Mouse (Mus musculus) hindbrain, embryonic 15.5 days (tissue): ENCODE measurements around the gene Lrp6. TPM values are rescaled to one million over a fixed set of nuclear protein-coding genes. Genes with fewer than 3 reads are reported as not detected.
A peak's percentile ranks its signal among the peaks of the same experiment; 100 is the strongest.

ENCODE experiments used
- ATAC-seq: fragments of 200-750 bp; cut with Nextera tagmentation; 2 replicates; pipeline ENCODE4 v1.8.0; 2017; ENCODE audit warnings: low read depth, moderate number of reproducible peaks, moderate TSS enrichment; ENCODE audit not compliant: low FRiP score
- H3K27ac ChIP-seq: fragments of 300-500 bp; sonication (generic); replicated peaks from 2 replicates; pipeline ENCODE4 v1.5.1; 2015; ENCODE audit warnings: mild to moderate bottlenecking, inconsistent platforms
- H3K27me3 ChIP-seq: fragments of 300-500 bp; sonication (generic); 2 replicates; pipeline ENCODE4 v1.6.1; 2015; ENCODE audit warnings: control low read depth, inconsistent platforms
- H3K36me3 ChIP-seq: fragments of 300-500 bp; sonication (generic); 2 replicates; pipeline ENCODE4 v1.6.1; 2015; ENCODE audit warnings: control low read depth, inconsistent platforms
- H3K4me1 ChIP-seq: fragments of 300-500 bp; sonication (generic); replicated peaks from 2 replicates; pipeline ENCODE4 v1.6.1; 2015; ENCODE audit warnings: control low read depth, inconsistent platforms
- H3K4me2 ChIP-seq: fragments of 300-500 bp; sonication (generic); 2 replicates; pipeline ENCODE4 v1.6.1; 2015; ENCODE audit warnings: moderate library complexity, mild to moderate bottlenecking, inconsistent platforms
- H3K4me3 ChIP-seq: fragments of 300-500 bp; sonication (generic); 2 replicates; pipeline ENCODE4 v1.5.1; 2015; ENCODE audit warnings: mild to moderate bottlenecking, inconsistent platforms
- H3K9ac ChIP-seq: fragments of 300-500 bp; sonication (generic); 2 replicates; pipeline ENCODE4 v1.6.1; 2015; ENCODE audit warnings: inconsistent platforms
- H3K9me3 ChIP-seq: fragments of 300-500 bp; sonication (generic); 2 replicates; pipeline ENCODE4 v1.6.1; 2016; ENCODE audit warnings: control low read depth, inconsistent platforms
- WGBS: fragments of 180-500 bp; shearing (Covaris S2); methylation state at CpG from one replicate; pipeline ENCODE4 v1.1.7; 2015; 5-methylcytosine and 5-hydroxymethylcytosine counted together
- polyA plus RNA-seq: library from polyadenylated mRNA; unstranded; fragments of >200 nt; fragmentation: Nextera tagmentation; extraction: Ambion mirVana; gene quantifications from 2 replicates; pipeline ENCODE4 v1.2.1, GENCODE M21; 2015

Lrp6 gene
- polyA plus RNA-seq, 1 experiment from 2014 or later = 16.4 TPM

DNA sequence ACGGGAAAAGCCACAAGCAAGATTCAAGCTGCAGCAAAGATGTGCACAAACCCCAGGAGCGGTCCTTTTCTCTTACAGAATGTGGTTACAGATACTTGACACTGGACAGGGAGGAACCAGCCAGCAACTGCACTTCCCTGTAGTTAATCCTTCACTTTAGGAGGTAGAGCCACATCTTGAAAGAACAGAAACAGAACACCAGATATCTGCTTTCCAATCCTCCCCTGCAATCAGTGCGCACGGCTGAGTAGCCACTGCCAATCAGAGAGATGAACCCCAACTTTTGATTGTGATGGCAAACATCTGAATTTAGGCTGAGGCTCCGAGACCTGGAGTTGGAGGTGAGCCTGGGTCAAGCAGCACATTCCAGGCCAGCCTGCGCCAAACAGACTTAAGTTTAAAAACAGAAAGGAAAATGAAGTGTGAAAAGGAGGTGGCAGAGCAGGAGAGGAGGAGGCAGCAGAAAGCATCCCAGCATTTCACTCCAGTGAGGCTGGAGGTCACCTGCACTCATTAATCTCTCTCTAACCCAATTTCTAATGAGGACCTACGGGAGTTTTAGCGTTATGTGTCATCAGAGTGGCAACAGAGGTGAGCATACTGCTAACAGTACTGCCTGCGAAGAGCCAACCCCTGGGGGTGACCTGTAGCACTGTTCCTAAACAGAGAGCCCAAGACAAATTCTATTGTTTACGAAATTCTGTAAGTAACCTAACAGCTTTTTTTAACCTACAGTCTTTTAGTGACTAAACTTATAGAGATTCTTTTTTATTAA, 39.8 kb downstream of the Lrp6 start:
- Histone ChIP-seq H3K4me3 (no peak overlapping the region), H3K36me3 (no peaks in the 10 kb centered on the region), H3K9ac (no peak overlapping the region), H3K4me2 (no peak overlapping the region), H3K27me3 (no peaks in the 10 kb centered on the region), H3K27ac (no peak overlapping the region), H3K4me1 (peaks cover 17% of the 10 kb centered on the region), H3K9me3 (no peaks in the 10 kb centered on the region)
- ATAC-seq = no peak
- 67% methylated on average over 10 of the region's 10 CpGs for WGBS

DNA sequence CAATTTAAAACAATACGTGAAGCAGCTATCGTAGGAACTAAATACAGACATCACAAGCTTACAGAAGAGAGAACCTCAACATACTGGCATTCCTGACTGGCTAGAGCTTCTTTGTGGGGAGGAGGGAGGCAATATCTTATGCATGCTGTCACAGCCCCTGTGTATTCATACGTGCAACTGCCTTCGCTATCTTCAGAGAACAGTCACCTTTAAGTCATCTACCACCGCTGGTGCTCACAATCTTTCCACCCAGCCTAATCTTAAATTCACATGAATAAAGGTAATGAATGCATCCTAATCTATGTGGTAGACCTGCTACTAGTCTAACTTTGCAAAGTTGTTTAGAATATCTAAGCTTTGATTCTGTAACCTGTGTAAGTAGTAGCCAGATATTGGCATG, 40.5 kb downstream of the Lrp6 start:
- Histone ChIP-seq H3K27ac (no peak overlapping the region), H3K9me3 (no peaks in the 10 kb centered on the region), H3K27me3 (no peaks in the 10 kb centered on the region), H3K9ac (no peak overlapping the region), H3K4me2 (no peak overlapping the region), H3K4me3 (no peak overlapping the region), H3K4me1 (peaks cover 21% of the 10 kb centered on the region), H3K36me3 (no peaks in the 10 kb centered on the region)
- 73% methylated on average over 5 of the region's 5 CpGs for WGBS
- ATAC-seq = no peak

DNA sequence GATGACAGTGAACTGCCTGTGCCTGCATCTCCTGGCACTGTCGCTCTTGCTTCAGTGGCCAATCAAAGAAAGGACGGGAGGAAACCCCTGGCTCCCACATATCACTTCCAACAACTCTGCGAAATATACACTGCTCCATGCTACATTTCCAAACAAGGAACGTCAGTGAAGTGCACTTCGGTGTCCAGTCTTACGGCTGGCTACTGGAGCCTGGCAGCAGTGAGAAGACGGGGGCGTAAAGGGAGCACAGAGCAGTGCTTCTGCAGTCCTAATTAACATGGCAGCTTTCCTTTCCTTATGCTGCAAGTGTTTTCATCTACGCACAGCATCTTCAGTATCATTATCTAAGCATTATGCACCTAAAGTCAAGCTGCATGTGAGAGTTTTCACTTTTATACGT, 45.4 kb downstream of the Lrp6 start:
- Histone ChIP-seq H3K27ac (no peak overlapping the region), H3K27me3 (no peaks in the 10 kb centered on the region), H3K9me3 (no peaks in the 10 kb centered on the region), H3K4me2 (no peak overlapping the region), H3K4me3 (no peak overlapping the region), H3K9ac (no peak overlapping the region), H3K4me1 (peaks cover 9% of the 10 kb centered on the region), H3K36me3 (peaks cover 5% of the 10 kb centered on the region; the same call in 1 of the 2 replicates)
- no peak for ATAC-seq
- WGBS = 66% methylated on average over 10 of the region's 10 CpGs

DNA sequence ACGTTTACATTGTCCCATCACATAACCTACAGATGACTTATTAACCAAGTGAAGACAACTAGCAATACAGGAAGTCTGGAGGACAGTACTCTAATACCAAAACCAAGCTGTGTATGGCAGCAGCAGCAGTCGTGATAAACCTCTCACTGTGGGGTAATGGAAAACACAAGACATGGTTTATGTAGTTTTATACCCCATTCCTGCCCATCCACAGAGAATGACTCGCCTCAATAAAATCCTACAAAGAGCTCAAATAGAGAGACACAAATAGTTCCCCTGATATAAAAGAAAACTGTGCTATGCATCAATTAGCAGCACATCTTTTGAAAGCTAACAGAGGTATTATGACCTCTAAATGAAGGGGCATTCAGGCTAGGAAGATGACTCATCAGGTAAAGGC, 45.9 kb downstream of the Lrp6 start:
- H3K36me3 ChIP-seq = peaks cover 5% of the 10 kb centered on the region; the same call in 1 of the 2 replicates
- H3K4me2 ChIP-seq = no peak overlapping the region
- no peak overlapping the region for H3K9ac ChIP-seq
- H3K4me1 ChIP-seq = peaks cover 9% of the 10 kb centered on the region
- H3K27ac ChIP-seq = no peak overlapping the region
- 63% methylated on average over 3 of the region's 3 CpGs for WGBS
- no peaks in the 10 kb centered on the region for H3K9me3 ChIP-seq
- no peaks in the 10 kb centered on the region for H3K27me3 ChIP-seq
- ATAC-seq = no peak
- no peak overlapping the region for H3K4me3 ChIP-seq

DNA sequence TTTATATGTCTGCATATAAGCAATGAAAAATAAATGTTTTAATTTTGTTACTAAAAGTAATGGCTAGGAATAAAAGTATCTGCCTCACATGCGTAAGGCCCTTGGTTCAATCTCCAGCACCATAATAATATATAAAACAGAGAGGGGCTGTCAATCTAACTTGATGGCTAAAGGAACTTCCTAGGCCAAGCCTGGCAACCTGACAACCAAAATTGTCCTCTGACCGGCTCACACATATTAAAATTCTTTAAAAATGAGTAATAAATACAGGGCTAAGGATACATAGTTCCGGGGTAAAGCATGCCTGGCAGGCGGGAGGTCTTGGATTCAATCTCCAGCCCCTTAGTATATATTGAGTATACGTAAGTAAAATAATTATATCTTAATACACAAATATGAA, 48.3 kb downstream of the Lrp6 start:
- H3K9me3 ChIP-seq = no peaks in the 10 kb centered on the region
- WGBS = 84% methylated on average over 5 of the region's 5 CpGs

DNA sequence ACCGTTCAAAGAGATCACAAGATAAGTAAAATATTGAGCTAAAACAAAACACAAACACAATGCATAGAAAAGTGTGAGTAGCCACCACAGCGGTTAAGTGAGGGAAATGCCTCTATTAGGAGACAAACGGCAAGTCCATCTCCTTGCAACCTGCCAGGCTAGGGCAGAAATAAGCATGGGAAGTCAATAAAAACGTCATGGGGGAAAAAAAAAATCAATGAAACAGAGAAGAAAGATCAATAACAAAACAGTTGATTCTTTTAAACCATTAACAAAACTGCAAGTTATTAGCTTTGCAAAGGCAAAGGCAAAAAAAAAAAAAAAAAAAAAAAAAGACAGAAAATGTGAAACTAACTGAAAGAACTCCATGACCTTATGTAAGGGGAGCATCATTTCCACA, 49.6 kb downstream of the Lrp6 start:
- 71% methylated on average over 4 of the region's 4 CpGs for WGBS

More for the DNA sequence above, 48.3 kb downstream of the Lrp6 start:
- Histone ChIP-seq H3K27ac (no peak overlapping the region), H3K4me2 (no peak overlapping the region), H3K27me3 (no peaks in the 10 kb centered on the region), H3K4me1 (peaks cover 14% of the 10 kb centered on the region), H3K36me3 (peaks cover 5% of the 10 kb centered on the region; the same call in 1 of the 2 replicates), H3K9ac (no peak overlapping the region), H3K4me3 (no peak overlapping the region)
- no peak for ATAC-seq

DNA sequence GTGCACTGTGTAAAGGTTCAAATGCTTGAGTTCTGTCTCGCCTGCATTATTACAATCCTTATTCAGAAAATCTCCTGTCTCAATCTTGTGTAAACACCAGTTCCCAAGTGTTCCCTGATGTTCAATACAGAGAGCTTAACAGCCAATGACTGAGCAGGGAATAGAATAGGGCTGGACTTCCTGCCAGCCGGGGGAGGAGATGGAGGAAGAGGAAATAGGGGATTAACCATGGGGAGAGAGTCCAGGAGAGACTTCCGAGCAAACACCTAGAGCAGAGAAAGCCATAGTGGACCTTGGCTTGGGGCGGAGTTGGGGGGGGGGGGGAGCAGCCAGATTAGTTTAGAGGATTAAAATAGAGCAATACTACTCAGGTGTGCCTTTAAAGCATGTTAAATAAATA, 51.3 kb downstream of the Lrp6 start:
- no peaks in the 10 kb centered on the region for H3K9me3 ChIP-seq
- H3K27ac ChIP-seq = no peak overlapping the region
- 68% methylated on average over 4 of the region's 4 CpGs for WGBS
- H3K4me3 ChIP-seq = no peak overlapping the region
- H3K9ac ChIP-seq = no peak overlapping the region
- ATAC-seq = no peak
- no peaks in the 10 kb centered on the region for H3K27me3 ChIP-seq
- peaks cover 9% of the 10 kb centered on the region for H3K4me1 ChIP-seq
- H3K4me2 ChIP-seq = no peak overlapping the region
- H3K36me3 ChIP-seq = peaks cover 5% of the 10 kb centered on the region; the same call in 1 of the 2 replicates

More for the DNA sequence above, 49.6 kb downstream of the Lrp6 start:
- no peaks in the 10 kb centered on the region for H3K27me3 ChIP-seq
- no peak overlapping the region for H3K4me3 ChIP-seq
- no peak overlapping the region for H3K27ac ChIP-seq
- ATAC-seq = no peak
- H3K9ac ChIP-seq = no peak overlapping the region
- H3K4me2 ChIP-seq = no peak overlapping the region
- peaks cover 5% of the 10 kb centered on the region; the same call in 1 of the 2 replicates for H3K36me3 ChIP-seq
- H3K4me1 ChIP-seq = peaks cover 14% of the 10 kb centered on the region
- H3K9me3 ChIP-seq = no peaks in the 10 kb centered on the region

DNA sequence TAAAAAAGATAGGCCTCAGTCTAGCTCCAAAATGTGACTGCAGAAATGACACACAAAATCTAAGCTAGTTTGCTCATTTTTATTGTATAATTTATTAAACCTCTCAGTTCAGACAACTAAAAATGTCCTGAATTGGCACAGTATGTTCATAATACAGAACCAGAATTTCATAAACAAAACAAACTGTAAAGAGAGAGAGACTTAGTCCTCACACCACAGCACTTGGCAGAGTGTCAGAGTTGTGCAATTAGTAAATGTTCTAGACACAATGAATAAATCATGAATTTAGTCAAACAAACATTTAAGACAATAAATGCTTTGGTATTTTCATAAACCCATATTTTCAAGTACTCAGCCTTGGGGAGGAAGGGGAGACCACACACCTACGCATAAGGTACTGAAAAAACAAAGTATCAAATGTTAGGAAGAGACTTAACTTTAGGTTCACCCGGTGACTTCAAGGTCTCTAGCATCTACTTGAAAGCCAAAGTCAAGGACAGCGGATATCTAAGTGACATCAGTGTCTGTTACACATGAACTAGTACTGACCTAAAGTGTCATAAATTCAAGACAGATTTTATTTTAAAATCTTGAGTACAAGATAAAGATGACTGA, 52.8 kb downstream of the Lrp6 start:
- no peaks in the 10 kb centered on the region for H3K27me3 ChIP-seq
- no peaks in the 10 kb centered on the region for H3K9me3 ChIP-seq
- H3K9ac ChIP-seq = no peak overlapping the region
- 96% methylated on average over 3 of the region's 3 CpGs for WGBS
- H3K4me2 ChIP-seq = no peak overlapping the region
- H3K4me1 ChIP-seq = peaks cover 18% of the 10 kb centered on the region
- no peak overlapping the region for H3K4me3 ChIP-seq
- H3K36me3 ChIP-seq = no peaks in the 10 kb centered on the region
- no peak for ATAC-seq
- H3K27ac ChIP-seq = no peak overlapping the region

DNA sequence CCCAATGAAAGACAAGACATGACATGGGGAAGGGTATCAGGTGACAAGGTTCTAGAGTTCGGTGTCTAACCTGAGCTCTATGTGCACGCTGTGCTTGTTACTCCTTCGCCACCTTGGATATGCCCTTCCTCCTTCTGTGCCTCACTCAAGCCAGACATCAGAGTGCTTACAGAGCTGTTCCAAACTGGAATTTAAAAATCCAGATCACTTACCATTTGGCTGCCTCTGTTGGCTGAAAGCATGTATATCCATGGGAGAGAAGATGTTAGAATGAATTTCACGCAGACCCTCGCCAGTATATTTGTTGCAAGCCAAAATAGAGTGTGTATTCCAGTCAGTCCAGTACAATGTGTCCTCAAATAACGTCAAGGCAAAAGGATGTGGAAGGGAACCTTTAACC, 53.8 kb downstream of the Lrp6 start:
- no peak overlapping the region for H3K4me3 ChIP-seq
- H3K27ac ChIP-seq = no peak overlapping the region
- H3K4me1 ChIP-seq = peaks cover 18% of the 10 kb centered on the region
- H3K27me3 ChIP-seq = no peaks in the 10 kb centered on the region
- no peaks in the 10 kb centered on the region for H3K9me3 ChIP-seq
- 84% methylated on average over 6 of the region's 6 CpGs for WGBS
- no peak overlapping the region for H3K9ac ChIP-seq
- H3K36me3 ChIP-seq = no peaks in the 10 kb centered on the region
- ATAC-seq = no peak
- no peak overlapping the region for H3K4me2 ChIP-seq

DNA sequence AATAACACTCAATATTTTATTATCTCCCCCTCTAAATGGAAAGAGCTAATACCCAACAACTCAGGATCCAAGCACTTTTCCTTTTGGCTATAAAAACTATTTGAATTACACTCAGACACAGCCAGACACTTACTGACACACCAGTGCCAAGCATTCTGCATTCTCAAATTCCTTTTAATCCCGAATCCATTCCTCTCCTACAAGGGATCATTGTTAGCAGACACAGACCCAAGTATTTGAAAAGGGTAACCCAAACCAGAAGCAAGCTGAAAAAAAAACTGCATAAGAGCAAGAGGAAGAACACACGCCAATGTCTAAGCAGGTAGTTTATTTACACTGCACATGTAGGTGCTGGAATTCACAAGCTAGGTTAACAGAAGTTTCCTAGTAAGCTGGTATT, 54.3 kb downstream of the Lrp6 start:
- H3K9ac ChIP-seq = no peak overlapping the region
- no peaks in the 10 kb centered on the region for H3K27me3 ChIP-seq
- peaks cover 18% of the 10 kb centered on the region for H3K4me1 ChIP-seq
- no peak for ATAC-seq
- H3K4me2 ChIP-seq = no peak overlapping the region
- H3K36me3 ChIP-seq = no peaks in the 10 kb centered on the region
- no peak overlapping the region for H3K4me3 ChIP-seq
- WGBS = 66% methylated on average over 2 of the region's 2 CpGs
- no peak overlapping the region for H3K27ac ChIP-seq
- no peaks in the 10 kb centered on the region for H3K9me3 ChIP-seq

DNA sequence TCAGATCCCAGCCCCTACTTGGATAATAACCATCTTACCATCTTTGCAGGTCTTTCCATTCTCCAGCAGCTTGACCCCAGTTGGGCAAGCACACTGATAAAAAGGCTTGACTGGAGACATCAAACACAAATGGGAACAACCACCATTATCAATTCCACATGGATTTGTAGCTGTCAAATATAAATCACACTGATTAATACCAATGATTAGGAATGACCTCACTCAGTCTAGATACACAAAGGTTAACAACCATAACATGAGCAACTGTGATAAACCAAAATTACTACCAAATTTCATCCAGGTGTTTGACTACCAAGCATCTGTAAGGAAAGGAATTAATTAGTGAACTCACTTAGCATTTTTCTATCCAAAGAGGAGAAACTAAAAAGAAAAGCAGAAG, 55.6 kb downstream of the Lrp6 start:
- Histone ChIP-seq H3K27ac (no peak overlapping the region), H3K4me3 (no peak overlapping the region), H3K9ac (no peak overlapping the region), H3K36me3 (peaks cover 5% of the 10 kb centered on the region), H3K9me3 (no peaks in the 10 kb centered on the region), H3K4me1 (peaks cover 18% of the 10 kb centered on the region), H3K27me3 (no peaks in the 10 kb centered on the region), H3K4me2 (no peak overlapping the region)
- no peak for ATAC-seq

DNA sequence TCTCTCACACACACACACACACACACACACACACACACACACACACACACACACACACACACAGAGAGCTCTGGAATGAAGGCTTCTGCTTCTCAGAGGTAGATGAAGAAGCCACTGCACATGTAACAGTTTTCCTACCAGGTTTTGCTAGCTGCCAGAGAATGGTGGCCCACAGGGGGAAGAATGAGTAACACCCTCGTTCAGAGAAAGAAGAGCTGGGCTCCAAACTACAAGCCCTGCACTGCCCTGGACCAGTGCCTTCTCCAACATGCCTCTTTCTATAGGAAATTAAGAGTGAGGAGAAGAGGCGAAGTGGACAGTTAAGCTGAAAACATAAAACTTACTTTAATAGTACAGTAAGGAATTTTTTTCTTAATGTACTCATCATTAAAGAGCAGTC, 56.5 kb downstream of the Lrp6 start:
- H3K27ac ChIP-seq = no peak overlapping the region
- H3K36me3 ChIP-seq = peaks cover 12% of the 10 kb centered on the region
- peaks cover 14% of the 10 kb centered on the region for H3K4me1 ChIP-seq
- H3K9me3 ChIP-seq = no peaks in the 10 kb centered on the region
- H3K4me2 ChIP-seq = 0 out of 2 replicates have a peak overlapping the region, but pooled peaks have one; percentile 15
- ATAC-seq = no peak
- H3K4me3 ChIP-seq = no peak overlapping the region
- WGBS = 47% methylated on average over 2 of the region's 2 CpGs
- H3K9ac ChIP-seq = no peak overlapping the region
- no peaks in the 10 kb centered on the region for H3K27me3 ChIP-seq
